Mouse (Mus musculus) ovary, postnatal 14 days (tissue): ENCODE measurements around the gene Lpo.

Experiments
- DNase-seq: peaks from one replicate; pipeline ENCODE4 v3.0.0; 2022; ENCODE audit warnings: low spot score

Lpo gene

GRCm38 (mm10) chr11:87758161-87758911 is 69.8 kb downstream of the Lpo start:
- DNase-seq = no peak

GRCm38 (mm10) chr11:87757001-87757954 is 70.8 kb downstream of the Lpo start:
- no peak for DNase-seq
